ENCODE assay signal across 8 mouse cellular contexts in genomic region chr13:42300567-42300966, GRCm38 (mm10). TPM values are rescaled to one million over a fixed set of nuclear protein-coding genes. Genes with fewer than 3 reads are reported as not detected.
DNase-seq lines count a peak whose midpoint lies in the region; ATAC-seq and TF ChIP-seq lines count a peak whose summit lies in the region.

No protein-coding gene starts in this region.

- TF ChIP-seq RAD21 in CH12.LX (IDR thresholded peaks at IDR 0.05; ENCODE audit: low read depth, low read length): peak; percentile 78

- no peak for TF ChIP-seq EP300 in CH12.LX (IDR thresholded peaks at IDR 0.05; ENCODE audit: low read length)
- no peak for TF ChIP-seq EP300 in liver, postnatal 0 days (IDR thresholded peaks at IDR 0.05; ENCODE audit: low read depth)

- no peak overlapping the region for H3K9ac ChIP-seq in CH12.LX (ENCODE audit: insufficient read depth, low read depth)
- H3K9ac ChIP-seq in forebrain, embryonic 14.5 days (ENCODE audit: low read length): no peak overlapping the region
- no peak overlapping the region for H3K9ac ChIP-seq in liver, postnatal 0 days (replicated peaks)
- no peak overlapping the region for H3K9ac ChIP-seq in neural tube, embryonic 12.5 days

- in situ Hi-C loops in CH12.LX (cut with MboI; ENCODE audit: low pct_ligation_motif_present, low pct_unique_long_range_greater_than_20kb, low sequenced_read_pairs): loop anchor here (5.0 to 10.0 kb wide), 4 partner anchors 96 to 656 kb away; no protein-coding TSS in a partner anchor

- H3K4me1 ChIP-seq in CH12.LX (ENCODE audit: control insufficient read depth in 1 of 2, insufficient read depth in 2 of 2): peaks cover 6 to 35% of the 10 kb centered on the region in 2 experiments
- peaks cover 3% of the 10 kb centered on the region; the same call in 1 of the 2 replicates for H3K4me1 ChIP-seq in forebrain, embryonic 14.5 days (ENCODE audit: control insufficient read depth, insufficient read depth, low read length)
- peaks cover 10% of the 10 kb centered on the region for H3K4me1 ChIP-seq in liver, postnatal 0 days (ENCODE audit: insufficient read depth)
- H3K4me1 ChIP-seq in neural tube, embryonic 12.5 days: peaks cover 4% of the 10 kb centered on the region; the same call in 1 of the 2 replicates

- dilution Hi-C loops in CH12.LX (cut with MboI; ENCODE audit: extremely low pct_ligation_motif_present, extremely low pct_unique_long_range_greater_than_20kb, low sequenced_read_pairs): no loop called here

- no peaks in the 10 kb centered on the region for H3K79me2 ChIP-seq in CH12.LX (replicated peaks; ENCODE audit: control insufficient read depth, extremely low read depth, insufficient read depth, poor library complexity, severe bottlenecking)

- no peak overlapping the region for H3K4me3 ChIP-seq in CH12.LX (replicated peaks in 1 of 3; ENCODE audit: low read depth in 2 of 3, low read length in 2 of 3, poor library complexity in 1 of 3)
- peak overlapping the region; percentile 33; the same call in 1 of the 2 replicates for H3K4me3 ChIP-seq in forebrain, embryonic 14.5 days (ENCODE audit: low read depth, low read length)
- H3K4me3 ChIP-seq in liver, postnatal 0 days (ENCODE audit: low read depth, low read length): peak overlapping the region; percentile 33
- H3K4me3 ChIP-seq in neural tube, embryonic 12.5 days: peak overlapping the region; percentile 32; the same call in 1 of the 2 replicates

- 1% methylated on average over 11 of the region's 11 CpGs for WGBS in forebrain, embryonic 14.5 days
- 6% methylated on average over 11 of the region's 11 CpGs for WGBS in liver, postnatal 0 days (ENCODE audit: insufficient replicate concordance)
- 3% methylated on average over 11 of the region's 11 CpGs for whole genome bisulfite sequencing in neural tube, embryonic 12.5 days

- peak; percentile 57 for ATAC-seq in forebrain, embryonic 14.5 days
- ATAC-seq in liver, postnatal 0 days: no peak
- peak; percentile 76; the same call in 1 of the 2 replicates for ATAC-seq in neural tube, embryonic 12.5 days (ENCODE audit: low FRiP score, low read depth)

- no peaks in the 10 kb centered on the region for H3K9me3 ChIP-seq in CH12.LX (replicated peaks; ENCODE audit: low read length)
- H3K9me3 ChIP-seq in forebrain, embryonic 14.5 days (replicated peaks; ENCODE audit: control insufficient read depth, low read length): no peaks in the 10 kb centered on the region
- no peaks in the 10 kb centered on the region for H3K9me3 ChIP-seq in liver, postnatal 0 days (ENCODE audit: low read length)
- H3K9me3 ChIP-seq in neural tube, embryonic 12.5 days: no peaks in the 10 kb centered on the region

- no peaks in the 10 kb centered on the region for H3K36me3 ChIP-seq in CH12.LX (replicated peaks in 1 of 2; ENCODE audit: control insufficient read depth in 1 of 2, insufficient read depth in 1 of 2, low read length in 1 of 2)
- no peaks in the 10 kb centered on the region for H3K36me3 ChIP-seq in forebrain, embryonic 14.5 days (ENCODE audit: control insufficient read depth, insufficient read depth, low read length)
- no peaks in the 10 kb centered on the region for H3K36me3 ChIP-seq in liver, postnatal 0 days (replicated peaks; ENCODE audit: insufficient read depth, low read length)
- H3K36me3 ChIP-seq in neural tube, embryonic 12.5 days: no peaks in the 10 kb centered on the region

- no peak for TF ChIP-seq POLR2A in CH12.LX (IDR thresholded peaks at IDR 0.05; ENCODE audit: low read depth, low read length)

- intact Hi-C loops in heart, postnatal 36 days (cut with DNase I): loop anchor here (2.0 to 5.0 kb wide), 9 partner anchors 42 to 658 kb away; partner anchors contain the start of gene Hivep1

- DNase-seq in CH12.LX (ENCODE audit: extremely low read depth): peak; percentile 68
- DNase-seq in c-Kit-positive CD71-negative TER-119-negative erythroid progenitor cells, embryonic 14.5 days (ENCODE audit: low read depth): peak; percentile 55
- peak; percentile 86 for DNase-seq in forebrain, embryonic 14.5 days (ENCODE audit: low spot score)
- peak; percentile 84 to 90 for DNase-seq in heart, postnatal 36 days
- peak; percentile 52 to 81 for DNase-seq in layer of hippocampus, adult 18-20 months (ENCODE audit: low spot score in 2 of 2)
- DNase-seq in liver, postnatal 0 days: peak; percentile 78
- peak; percentile 12 to 22 for DNase-seq in thymus, adult 18-20 months

- H3K27ac ChIP-seq in CH12.LX (ENCODE audit: insufficient read depth, low read depth): no peak overlapping the region
- H3K27ac ChIP-seq in forebrain, embryonic 14.5 days (ENCODE audit: low read depth, low read length): no peak overlapping the region
- H3K27ac ChIP-seq in liver, postnatal 0 days (ENCODE audit: low read depth): no peak overlapping the region
- no peak overlapping the region for H3K27ac ChIP-seq in neural tube, embryonic 12.5 days

- H3K4me2 ChIP-seq in CH12.LX (ENCODE audit: insufficient read depth, low read depth, poor library complexity, severe bottlenecking): peak overlapping the region; percentile 96
- peak overlapping the region; percentile 70 for H3K4me2 ChIP-seq in forebrain, embryonic 14.5 days (ENCODE audit: low read length)
- H3K4me2 ChIP-seq in liver, postnatal 0 days (ENCODE audit: low read depth, low read length): peak overlapping the region; percentile 73
- H3K4me2 ChIP-seq in neural tube, embryonic 12.5 days (replicated peaks): peak overlapping the region; percentile 72

- peaks cover 30% of the 10 kb centered on the region for H3K27me3 ChIP-seq in CH12.LX (replicated peaks)
- H3K27me3 ChIP-seq in forebrain, embryonic 14.5 days (replicated peaks; ENCODE audit: control insufficient read depth, insufficient read depth, low read length): peaks cover 21% of the 10 kb centered on the region
- H3K27me3 ChIP-seq in liver, postnatal 0 days (ENCODE audit: insufficient read depth, low read length): peaks cover 25% of the 10 kb centered on the region
- H3K27me3 ChIP-seq in neural tube, embryonic 12.5 days (replicated peaks): peaks cover 20% of the 10 kb centered on the region

- TF ChIP-seq CTCF in CH12.LX (conservative IDR thresholded peaks at IDR 0.05 in 1 of 2, IDR thresholded peaks at IDR 0.05 in 1 of 2; ENCODE audit: low read depth in 2 of 2, low read length in 2 of 2): peak; percentile 68 to 80
- TF ChIP-seq CTCF in liver, postnatal 0 days (IDR thresholded peaks at IDR 0.05; ENCODE audit: low read depth): peak; percentile 87

TF ChIP-seq in CH12.LX, 34 proteins besides CTCF, POLR2A, EP300 and RAD21:
- peak; percentile 86 for TF ChIP-seq SMC3 (IDR thresholded peaks at IDR 0.05; ENCODE audit: low read depth, low read length)
- TF ChIP-seq ZC3H11A (IDR thresholded peaks at IDR 0.05; ENCODE audit: low read depth, low read length): peak; percentile 42; the same call in 1 of the 2 replicates
- no peak for TF ChIP-seq PAX5 (IDR thresholded peaks at IDR 0.05; ENCODE audit: low read length)

RNA-seq across cellular contexts. Expression of gene Edn1, which starts 0.7 kb away (rescaled TPM):
- total RNA-seq in CH12.LX (2012; rRNA removed): not detected in 2 replicates
- total RNA-seq in CH12.LX (2014; rRNA removed): 0.18 TPM in 1 of 2 replicates, not detected in the other
- polyA plus RNA-seq in CH12.LX (2012; ENCODE audit: insufficient read length, low read depth): not detected in 2 replicates
- 0.98 and 1.1 TPM in 2 replicates for polyA plus RNA-seq in forebrain, embryonic 14.5 days (2014; fragmentation: Nextera tagmentation; extraction: Ambion mirVana)
- total RNA-seq in heart, postnatal 36 days (2021): 1 to 10 TPM; 5.3 TPM
- 1 to 10 TPM; 2.1 to 3.1 TPM for total RNA-seq in layer of hippocampus, adult 18-20 months (2021)
- 0.50 and 0.66 TPM in 2 replicates for polyA plus RNA-seq in liver, postnatal 0 days (2015; fragmentation: Nextera tagmentation; extraction: Ambion mirVana)
- 1.8 and 2.5 TPM in 2 replicates for polyA plus RNA-seq in neural tube, embryonic 12.5 days (2016; fragmentation: Nextera tagmentation; extraction: Ambion mirVana)

Comparison
In these comparisons a context has a peak if more than half of its experiments do, and no peak if none do; other contexts are left out.
1. DNase-seq: peak in every context shown above with its lines; median percentile 87 in heart, postnatal 36 days; 86 in forebrain, embryonic 14.5 days; 78 in liver, postnatal 0 days; 68 in CH12.LX; 66 in layer of hippocampus, adult 18-20 months; 55 in c-Kit-positive CD71-negative TER-119-negative erythroid progenitor cells, embryonic 14.5 days; 17 in thymus, adult 18-20 months.
2. H3K4me3 ChIP-seq: peak in forebrain, embryonic 14.5 days (single experiment), liver, postnatal 0 days (single experiment) and neural tube, embryonic 12.5 days (single experiment); none in CH12.LX (0 of 3).
3. Peak in every context shown above with its lines, with median percentiles within 50 percentile points of each other: H3K4me2 ChIP-seq.